Mouse (Mus musculus) limb, embryonic 11.5 days (tissue): Measurements from ENCODE around the gene Rbfox3. TPM values are rescaled to one million over a fixed set of nuclear protein-coding genes. Genes with fewer than 3 reads are reported as not detected.

Source experiments
- ATAC-seq: fragments of 200-750 bp; cut with Nextera tagmentation; 2 replicates; pipeline ENCODE4 v1.8.0; 2017; ENCODE audit warnings: low read depth; ENCODE audit not compliant: insufficient number of reproducible peaks, low FRiP score, low TSS enrichment
- DNase-seq: peaks from one replicate; pipeline ENCODE4 v3.0.0-alpha.2; 2015; ENCODE audit warnings: low spot score
- H3K27ac ChIP-seq: fragments of 300-500 bp; sonication (generic); replicated peaks from 2 replicates; pipeline ENCODE4 v1.5.1; 2014; ENCODE audit warnings: low read depth, mild to moderate bottlenecking, low read length
- H3K27me3 ChIP-seq: fragments of 300-500 bp; sonication (generic); 2 replicates; pipeline ENCODE4 v1.6.1; 2014; ENCODE audit warnings: mild to moderate bottlenecking, low read length, mixed read lengths; ENCODE audit not compliant: control insufficient read depth, insufficient read depth
- H3K36me3 ChIP-seq: fragments of 300-500 bp; sonication (generic); 2 replicates; pipeline ENCODE4 v1.6.1; 2014; ENCODE audit warnings: mild to moderate bottlenecking, low read length, moderate library complexity, mixed read lengths; ENCODE audit not compliant: control insufficient read depth, insufficient read depth
- H3K4me1 ChIP-seq: fragments of 300-500 bp; sonication (generic); 2 replicates; pipeline ENCODE4 v1.6.1; 2014; ENCODE audit warnings: low read length, mixed read lengths; ENCODE audit not compliant: control insufficient read depth, insufficient read depth
- H3K4me2 ChIP-seq: fragments of 300-500 bp; sonication (generic); 2 replicates; pipeline ENCODE4 v1.6.1; 2014; ENCODE audit warnings: low read depth, mild to moderate bottlenecking, moderate library complexity; ENCODE audit not compliant: severe bottlenecking
- H3K4me3 ChIP-seq: fragments of 300-500 bp; sonication (generic); 2 replicates; pipeline ENCODE4 v1.5.1; 2014; ENCODE audit warnings: low read depth, low read length
- H3K9ac ChIP-seq: fragments of 300-500 bp; sonication (generic); 2 replicates; pipeline ENCODE4 v1.6.1; 2014; ENCODE audit warnings: mild to moderate bottlenecking, low read length
- H3K9me3 ChIP-seq: fragments of 300-500 bp; sonication (generic); 2 replicates; pipeline ENCODE4 v1.6.1; 2016; ENCODE audit warnings: low read length; ENCODE audit not compliant: control insufficient read depth
- WGBS: fragments of 180-500 bp; shearing (Covaris S2); extraction: QIAGEN DNeasy Blood & Tissue Kit; methylation state at CpG from one replicate; pipeline ENCODE4 v1.1.7; 2014; 5-methylcytosine and 5-hydroxymethylcytosine counted together
- polyA plus RNA-seq: library from polyadenylated mRNA; unstranded; fragments of >200 nt; fragmentation: Nextera tagmentation; extraction: Ambion mirVana; gene quantifications from 2 replicates; pipeline ENCODE4 v1.2.1, GENCODE M21; 2014

Rbfox3 gene
- polyA plus RNA-seq, 1 experiment from 2014 or later: 1.9 TPM

GRCm38 (mm10) chr11:118452955-118453354 lies 458.4 kb downstream of the Rbfox3 start:
- Histone ChIP-seq H3K27me3 (no peaks in the 10 kb centered on the region), H3K27ac (no peak overlapping the region), H3K9me3 (no peaks in the 10 kb centered on the region), H3K4me3 (no peak overlapping the region), H3K4me2 (no peak overlapping the region), H3K36me3 (no peaks in the 10 kb centered on the region), H3K9ac (no peak overlapping the region), H3K4me1 (0 out of 2 replicates have a peak, but pooled peaks cover 2% of the 10 kb centered on the region)
- DNase-seq (no peak), ATAC-seq (no peak)
- 67% methylated on average over 2 of the region's 2 CpGs for WGBS

- 87% methylated on average over 6 of the region's 6 CpGs for WGBS
- 0 out of 2 replicates have a peak, but pooled peaks cover 7% of the 10 kb centered on the region for H3K4me1 ChIP-seq
- no peaks in the 10 kb centered on the region for H3K27me3 ChIP-seq
- no peaks in the 10 kb centered on the region for H3K9me3 ChIP-seq
- no peak overlapping the region for H3K9ac ChIP-seq
- H3K4me2 ChIP-seq: no peak overlapping the region
- H3K4me3 ChIP-seq: no peak overlapping the region
- H3K36me3 ChIP-seq: no peaks in the 10 kb centered on the region
- no peak for DNase-seq
- no peak for ATAC-seq
- H3K27ac ChIP-seq: no peak overlapping the region
Measured at GRCm38 (mm10) chr11:118451211-118451610, 460.2 kb downstream of the Rbfox3 start.

GRCm38 (mm10) chr11:118448385-118448784 lies 463.0 kb downstream of the Rbfox3 start:
- Histone ChIP-seq H3K36me3 (no peaks in the 10 kb centered on the region), H3K4me1 (0 out of 2 replicates have a peak, but pooled peaks cover 7% of the 10 kb centered on the region), H3K27me3 (no peaks in the 10 kb centered on the region), H3K4me2 (no peak overlapping the region), H3K27ac (no peak overlapping the region), H3K4me3 (no peak overlapping the region), H3K9me3 (no peaks in the 10 kb centered on the region), H3K9ac (no peak overlapping the region)
- no peak for ATAC-seq
- DNase-seq: no peak
- 87% methylated on average over 8 of the region's 8 CpGs for WGBS

- Histone ChIP-seq H3K9ac (no peak overlapping the region), H3K36me3 (no peaks in the 10 kb centered on the region), H3K4me3 (no peak overlapping the region), H3K27me3 (no peaks in the 10 kb centered on the region), H3K9me3 (no peaks in the 10 kb centered on the region), H3K4me1 (0 out of 2 replicates have a peak, but pooled peaks cover 7% of the 10 kb centered on the region), H3K27ac (no peak overlapping the region), H3K4me2 (no peak overlapping the region)
- DNase-seq (no peak), ATAC-seq (no peak)
- 33% methylated on average over 4 of the region's 4 CpGs for WGBS
Measured at GRCm38 (mm10) chr11:118447346-118447745, 464.1 kb downstream of the Rbfox3 start.

- DNase-seq (peak; percentile 88), ATAC-seq (no peak; the same call in 1 of the 2 replicates)
- no peaks in the 10 kb centered on the region for H3K9me3 ChIP-seq
- no peaks in the 10 kb centered on the region for H3K27me3 ChIP-seq
- H3K4me3 ChIP-seq: no peak overlapping the region
- 0 out of 2 replicates have a peak, but pooled peaks cover 7% of the 10 kb centered on the region for H3K4me1 ChIP-seq
- H3K9ac ChIP-seq: no peak overlapping the region
- 11% methylated on average over 3 of the region's 3 CpGs for WGBS
- H3K4me2 ChIP-seq: no peak overlapping the region
- H3K36me3 ChIP-seq: no peaks in the 10 kb centered on the region
- no peak overlapping the region for H3K27ac ChIP-seq
Measured at GRCm38 (mm10) chr11:118445843-118446242, 465.6 kb downstream of the Rbfox3 start.

GRCm38 (mm10) chr11:118443201-118443970 lies 468.0 kb downstream of the Rbfox3 start:
- ATAC-seq (no peak; the same call in 1 of the 2 replicates), DNase-seq (peak; percentile 88)
- no peak overlapping the region for H3K4me2 ChIP-seq
- no peaks in the 10 kb centered on the region for H3K36me3 ChIP-seq
- peaks cover 13% of the 10 kb centered on the region for H3K4me1 ChIP-seq
- H3K27me3 ChIP-seq: no peaks in the 10 kb centered on the region
- no peak overlapping the region for H3K27ac ChIP-seq
- H3K9me3 ChIP-seq: no peaks in the 10 kb centered on the region
- no peak overlapping the region for H3K9ac ChIP-seq
- H3K4me3 ChIP-seq: no peak overlapping the region
- 29% methylated on average over 11 of the region's 11 CpGs for WGBS

GRCm38 (mm10) chr11:118442691-118443090 lies 468.7 kb downstream of the Rbfox3 start:
- Histone ChIP-seq H3K36me3 (no peaks in the 10 kb centered on the region), H3K4me1 (peaks cover 14% of the 10 kb centered on the region), H3K4me2 (no peak overlapping the region), H3K27ac (no peak overlapping the region), H3K9ac (no peak overlapping the region), H3K4me3 (no peak overlapping the region), H3K9me3 (no peaks in the 10 kb centered on the region), H3K27me3 (no peaks in the 10 kb centered on the region)
- WGBS: 80% methylated on average over 13 of the region's 13 CpGs
- no peak for DNase-seq
- no peak for ATAC-seq
